Mouse (Mus musculus): Measurements from ENCODE around the gene Hspa8. TPM values are rescaled to one million over a fixed set of nuclear protein-coding genes. Genes with fewer than 3 reads are reported as not detected.

Hspa8 gene
- polyA plus RNA-seq, 1 experiment from 2014 or later: 2,119 TPM

DNA sequence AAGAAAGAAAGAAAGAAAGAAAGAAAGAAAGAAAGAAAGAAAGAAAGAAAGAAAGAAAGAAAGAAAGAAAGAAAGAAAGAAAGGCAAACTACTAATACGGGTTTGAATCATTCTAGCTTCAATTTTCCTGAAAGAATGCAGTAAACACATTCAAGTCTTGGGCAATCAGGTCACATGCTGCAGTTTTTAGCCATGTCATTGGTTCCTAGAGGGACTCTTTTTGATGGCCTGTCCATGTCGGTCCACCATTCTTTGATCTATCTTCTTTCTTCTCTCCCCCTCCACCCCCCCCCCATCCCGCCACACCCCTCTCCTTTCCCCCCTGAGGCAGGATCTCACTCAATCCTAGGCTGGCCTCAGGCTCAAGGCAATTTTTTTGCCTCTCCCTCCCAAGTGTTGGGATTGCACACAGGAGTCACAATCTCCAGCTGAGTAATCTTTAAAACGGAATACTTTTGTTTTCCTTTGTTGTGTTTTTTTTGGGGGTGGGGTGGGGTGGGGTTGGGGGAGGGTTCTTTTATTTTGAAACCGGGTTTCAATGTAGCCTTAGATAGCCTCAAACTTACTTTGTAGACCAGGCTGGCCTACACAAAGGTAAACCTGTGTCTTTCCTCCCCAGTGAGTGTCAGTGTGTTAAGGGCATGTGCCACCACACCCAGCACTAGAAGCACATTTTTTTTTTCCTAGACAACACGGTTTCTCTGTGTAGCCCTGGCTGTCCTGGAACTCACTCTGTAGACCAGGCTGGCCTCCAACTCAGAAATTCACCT is 8.7 kb upstream of the Hspa8 start:
- H3K36me3 ChIP-seq (ENCODE audit: control insufficient read depth, insufficient read depth, low read length): no peaks in the 10 kb centered on the region
- no peaks in the 10 kb centered on the region for H3K9me3 ChIP-seq (ENCODE audit: control insufficient read depth, low read depth, low read length)
- H3K27me3 ChIP-seq (ENCODE audit: control insufficient read depth, insufficient read depth, low read length): no peaks in the 10 kb centered on the region
- 73% methylated on average over 6 of the region's 6 CpGs for WGBS
- no peak overlapping the region for H3K9ac ChIP-seq (replicated peaks; ENCODE audit: low read depth, low read length)
- H3K27ac ChIP-seq (ENCODE audit: low read length): no peak overlapping the region
- H3K4me3 ChIP-seq (ENCODE audit: low read depth, low read length): no peak overlapping the region
- no peak overlapping the region for H3K4me2 ChIP-seq (replicated peaks; ENCODE audit: low read depth, low read length)
- no peak for ATAC-seq (ENCODE audit: insufficient number of reproducible peaks, insufficient read depth, low FRiP score, low read depth)
- no peaks in the 10 kb centered on the region for H3K4me1 ChIP-seq (ENCODE audit: control insufficient read depth, insufficient read depth, low read length)

GRCm38 (mm10) chr9:40793581-40793980 is 7.2 kb upstream of the Hspa8 start:
- ATAC-seq (ENCODE audit: insufficient number of reproducible peaks, insufficient read depth, low FRiP score, low read depth): no peak
- Histone ChIP-seq H3K4me2 (replicated peaks; ENCODE audit: low read depth, low read length) (no peak overlapping the region), H3K4me3 (ENCODE audit: low read depth, low read length) (no peak overlapping the region), H3K9me3 (ENCODE audit: control insufficient read depth, low read depth, low read length) (no peaks in the 10 kb centered on the region), H3K27me3 (ENCODE audit: control insufficient read depth, insufficient read depth, low read length) (no peaks in the 10 kb centered on the region), H3K9ac (replicated peaks; ENCODE audit: low read depth, low read length) (no peak overlapping the region), H3K27ac (ENCODE audit: low read length) (no peak overlapping the region), H3K36me3 (ENCODE audit: control insufficient read depth, insufficient read depth, low read length) (no peaks in the 10 kb centered on the region), H3K4me1 (ENCODE audit: control insufficient read depth, insufficient read depth, low read length) (0 out of 2 replicates have a peak, but pooled peaks cover 3% of the 10 kb centered on the region)
- 89% methylated on average over 5 of the region's 5 CpGs for WGBS

DNA sequence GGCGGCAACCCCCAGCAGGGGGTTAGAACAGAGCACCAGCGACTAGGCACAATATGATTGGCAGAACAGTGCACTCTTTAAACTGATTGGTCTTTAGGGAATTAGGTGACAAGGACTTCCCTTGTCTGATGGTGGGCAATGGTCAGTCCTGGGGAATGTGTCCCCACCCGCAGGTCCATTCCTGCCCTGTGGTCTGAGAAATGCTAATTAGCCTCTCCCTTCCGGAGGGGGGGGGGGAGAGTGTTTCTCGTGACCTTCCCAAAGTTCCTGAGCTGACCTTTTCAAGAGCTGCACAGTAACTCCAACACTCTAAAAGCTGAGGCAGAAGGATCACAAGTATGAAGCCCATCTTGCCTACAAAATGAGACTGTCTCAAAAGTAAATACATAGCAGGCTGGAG is 6.5 kb upstream of the Hspa8 start:
- no peaks in the 10 kb centered on the region for H3K36me3 ChIP-seq (ENCODE audit: control insufficient read depth, insufficient read depth, low read length)
- H3K4me3 ChIP-seq (ENCODE audit: low read depth, low read length): no peak overlapping the region
- no peaks in the 10 kb centered on the region for H3K9me3 ChIP-seq (ENCODE audit: control insufficient read depth, low read depth, low read length)
- WGBS: 40% methylated on average over 5 of the region's 5 CpGs
- H3K27ac ChIP-seq (ENCODE audit: low read length): no peak overlapping the region
- H3K9ac ChIP-seq (replicated peaks; ENCODE audit: low read depth, low read length): no peak overlapping the region
- no peaks in the 10 kb centered on the region for H3K27me3 ChIP-seq (ENCODE audit: control insufficient read depth, insufficient read depth, low read length)
- H3K4me2 ChIP-seq (replicated peaks; ENCODE audit: low read depth, low read length): no peak overlapping the region
- peaks cover 7% of the 10 kb centered on the region; the same call in 1 of the 2 replicates for H3K4me1 ChIP-seq (ENCODE audit: control insufficient read depth, insufficient read depth, low read length)
- no peak for ATAC-seq (ENCODE audit: insufficient number of reproducible peaks, insufficient read depth, low FRiP score, low read depth)

GRCm38 (mm10) chr9:40794926-40795325 is 5.9 kb upstream of the Hspa8 start:
- ATAC-seq (ENCODE audit: insufficient number of reproducible peaks, insufficient read depth, low FRiP score, low read depth): no peak
- no peaks in the 10 kb centered on the region for H3K27me3 ChIP-seq (ENCODE audit: control insufficient read depth, insufficient read depth, low read length)
- no peak overlapping the region for H3K4me2 ChIP-seq (replicated peaks; ENCODE audit: low read depth, low read length)
- no peak overlapping the region for H3K27ac ChIP-seq (ENCODE audit: low read length)
- WGBS: 58% methylated on average over 5 of the region's 5 CpGs
- no peak overlapping the region for H3K4me3 ChIP-seq (ENCODE audit: low read depth, low read length)
- no peak overlapping the region for H3K9ac ChIP-seq (replicated peaks; ENCODE audit: low read depth, low read length)
- no peaks in the 10 kb centered on the region for H3K9me3 ChIP-seq (ENCODE audit: control insufficient read depth, low read depth, low read length)
- peaks cover 8% of the 10 kb centered on the region; the same call in 1 of the 2 replicates for H3K4me1 ChIP-seq (ENCODE audit: control insufficient read depth, insufficient read depth, low read length)
- H3K36me3 ChIP-seq (ENCODE audit: control insufficient read depth, insufficient read depth, low read length): no peaks in the 10 kb centered on the region

DNA sequence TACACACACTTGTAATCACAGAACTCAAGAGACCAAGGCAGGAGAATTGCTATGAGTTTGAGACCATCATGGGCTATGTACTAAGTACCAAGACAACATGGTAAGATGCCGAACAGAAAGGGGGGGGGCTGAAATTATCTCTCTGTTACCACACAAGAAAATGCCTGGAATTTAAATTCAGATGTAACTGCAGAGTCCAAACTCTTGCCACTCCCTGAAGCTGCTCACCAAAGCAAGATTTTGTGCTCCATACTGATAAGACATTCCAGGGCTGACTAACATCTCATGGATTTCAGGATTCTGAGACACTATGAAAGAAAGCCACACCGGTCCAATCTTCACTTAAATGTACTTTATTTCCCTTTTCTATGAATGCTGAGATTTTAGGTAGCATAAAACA is 5.2 kb upstream of the Hspa8 start:
- H3K4me3 ChIP-seq (ENCODE audit: low read depth, low read length): no peak overlapping the region
- no peak overlapping the region for H3K4me2 ChIP-seq (replicated peaks; ENCODE audit: low read depth, low read length)
- ATAC-seq (ENCODE audit: insufficient number of reproducible peaks, insufficient read depth, low FRiP score, low read depth): no peak
- H3K27ac ChIP-seq (ENCODE audit: low read length): no peak overlapping the region
- H3K27me3 ChIP-seq (ENCODE audit: control insufficient read depth, insufficient read depth, low read length): no peaks in the 10 kb centered on the region
- H3K9me3 ChIP-seq (ENCODE audit: control insufficient read depth, low read depth, low read length): no peaks in the 10 kb centered on the region
- WGBS: 76% methylated on average over 2 of the region's 2 CpGs
- H3K36me3 ChIP-seq (ENCODE audit: control insufficient read depth, insufficient read depth, low read length): no peaks in the 10 kb centered on the region
- H3K9ac ChIP-seq (replicated peaks; ENCODE audit: low read depth, low read length): no peak overlapping the region
- peaks cover 8% of the 10 kb centered on the region; the same call in 1 of the 2 replicates for H3K4me1 ChIP-seq (ENCODE audit: control insufficient read depth, insufficient read depth, low read length)

DNA sequence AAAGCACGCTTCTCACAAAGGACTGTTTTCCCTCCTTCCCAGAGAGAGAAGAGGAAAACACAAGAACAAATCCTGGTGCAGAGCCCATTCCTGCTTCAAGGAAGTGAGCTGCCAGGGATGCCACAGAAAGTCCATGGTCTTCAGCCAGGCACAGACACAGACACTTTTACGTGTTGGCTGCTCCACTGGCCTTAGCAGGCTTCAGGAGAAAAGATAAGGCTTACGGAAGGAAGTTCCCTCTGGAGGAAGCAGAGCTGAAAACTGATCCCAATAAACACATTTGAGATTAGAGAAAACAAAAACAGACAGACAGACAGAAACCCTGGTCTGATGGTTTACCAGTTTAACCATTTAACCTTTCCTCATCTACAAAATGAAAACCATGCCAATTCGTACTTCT is 4.7 kb upstream of the Hspa8 start:
- Histone ChIP-seq H3K9me3 (ENCODE audit: control insufficient read depth, low read depth, low read length) (no peaks in the 10 kb centered on the region), H3K4me3 (ENCODE audit: low read depth, low read length) (no peak overlapping the region), H3K36me3 (ENCODE audit: control insufficient read depth, insufficient read depth, low read length) (no peaks in the 10 kb centered on the region), H3K27ac (ENCODE audit: low read length) (no peak overlapping the region), H3K9ac (replicated peaks; ENCODE audit: low read depth, low read length) (no peak overlapping the region), H3K27me3 (ENCODE audit: control insufficient read depth, insufficient read depth, low read length) (no peaks in the 10 kb centered on the region), H3K4me2 (replicated peaks; ENCODE audit: low read depth, low read length) (no peak overlapping the region), H3K4me1 (ENCODE audit: control insufficient read depth, insufficient read depth, low read length) (peaks cover 8% of the 10 kb centered on the region; the same call in 1 of the 2 replicates)
- no peak for ATAC-seq (ENCODE audit: insufficient number of reproducible peaks, insufficient read depth, low FRiP score, low read depth)
- WGBS: 55% methylated on average over 4 of the region's 4 CpGs

- Histone ChIP-seq H3K9me3 (ENCODE audit: control insufficient read depth, low read depth, low read length) (no peaks in the 10 kb centered on the region), H3K36me3 (ENCODE audit: control insufficient read depth, insufficient read depth, low read length) (peaks cover 5% of the 10 kb centered on the region; the same call in 1 of the 2 replicates), H3K4me1 (ENCODE audit: control insufficient read depth, insufficient read depth, low read length) (peaks cover 9% of the 10 kb centered on the region; the same call in 1 of the 2 replicates), H3K27me3 (ENCODE audit: control insufficient read depth, insufficient read depth, low read length) (no peaks in the 10 kb centered on the region), H3K4me2 (replicated peaks; ENCODE audit: low read depth, low read length) (no peak overlapping the region), H3K27ac (ENCODE audit: low read length) (no peak overlapping the region; the same call in 1 of the 2 replicates), H3K4me3 (ENCODE audit: low read depth, low read length) (no peak overlapping the region), H3K9ac (replicated peaks; ENCODE audit: low read depth, low read length) (no peak overlapping the region)
- WGBS: 63% methylated on average over 9 of the region's 9 CpGs
- no peak for ATAC-seq (ENCODE audit: insufficient number of reproducible peaks, insufficient read depth, low FRiP score, low read depth)
Measured at GRCm38 (mm10) chr9:40798247-40798960, 2.4 kb upstream of the Hspa8 start.

DNA sequence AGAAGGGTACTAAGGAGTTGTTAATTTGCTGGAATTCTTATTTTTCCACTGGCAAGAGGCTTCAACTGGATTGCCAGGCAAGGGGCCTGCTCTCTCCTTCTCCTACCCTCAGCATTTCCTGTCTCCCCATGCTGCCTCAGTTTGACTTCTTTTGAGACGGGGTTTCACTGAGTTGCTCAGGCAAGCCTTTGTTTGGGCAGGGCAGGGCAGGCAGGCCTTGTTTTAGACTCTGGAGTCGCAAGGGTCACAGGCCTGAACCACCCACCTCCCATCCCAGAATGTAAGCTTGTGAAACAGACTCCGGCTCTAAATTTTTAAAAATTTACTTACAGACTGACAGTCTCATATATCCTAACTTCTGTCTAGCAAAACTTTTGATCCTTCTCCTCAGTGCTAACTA is 1.7 kb upstream of the Hspa8 start:
- Histone ChIP-seq H3K9me3 (ENCODE audit: control insufficient read depth, low read depth, low read length) (no peaks in the 10 kb centered on the region), H3K27me3 (ENCODE audit: control insufficient read depth, insufficient read depth, low read length) (no peaks in the 10 kb centered on the region), H3K4me3 (ENCODE audit: low read depth, low read length) (no peak overlapping the region), H3K4me2 (replicated peaks; ENCODE audit: low read depth, low read length) (peak overlapping the region; percentile 83; the same call in 1 of the 2 replicates), H3K27ac (ENCODE audit: low read length) (peak overlapping the region; percentile 99), H3K4me1 (ENCODE audit: control insufficient read depth, insufficient read depth, low read length) (peaks cover 10% of the 10 kb centered on the region; the same call in 1 of the 2 replicates), H3K36me3 (ENCODE audit: control insufficient read depth, insufficient read depth, low read length) (peaks cover 12% of the 10 kb centered on the region), H3K9ac (replicated peaks; ENCODE audit: low read depth, low read length) (no peak overlapping the region)
- WGBS: 26% methylated on average over 3 of the region's 3 CpGs
- no peak for ATAC-seq (ENCODE audit: insufficient number of reproducible peaks, insufficient read depth, low FRiP score, low read depth)

All from stomach, embryonic 14.5 days (tissue).